Comparison of ENCODE assay signal across 28 mouse cellular contexts in genomic region chr13:35784281-35784680, GRCm38 (mm10).
"Had no signal": no experiment of that assay in that cellular context is flagged by ENCODE, and none has a peak within 500 bp of the region (broad histone marks: within the 10 kb centered on the region; RNA-seq: fewer than 3 reads in every experiment).

No protein-coding gene starts in this region.

- H3K4me3 ChIP-seq: limb, embryonic 10.5 days; limb, embryonic 12.5 days; limb, embryonic 13.5 days; limb, embryonic 15.5 days; liver, embryonic 12.5 days; liver, embryonic 13.5 days; liver, embryonic 15.5 days; lung, embryonic 15.5 days; megakaryocyte, embryonic 14.5 days; midbrain, embryonic 10.5 days; midbrain, embryonic 12.5 days; midbrain, embryonic 13.5 days; midbrain, embryonic 15.5 days; myocyte; neural tube, embryonic 12.5 days; neural tube, embryonic 13.5 days had no signal

- H3K4me1 ChIP-seq: midbrain, embryonic 10.5 days; midbrain, embryonic 15.5 days; neural tube, embryonic 12.5 days had no signal

- ATAC-seq: liver, embryonic 12.5 days; midbrain, embryonic 13.5 days; midbrain, embryonic 15.5 days; midbrain, embryonic 16.5 days had no signal

- H3K9ac ChIP-seq: limb, embryonic 12.5 days; limb, embryonic 13.5 days; limb, embryonic 15.5 days; liver, embryonic 12.5 days; liver, embryonic 13.5 days; liver, embryonic 14.5 days; liver, embryonic 15.5 days; lung, embryonic 14.5 days; lung, embryonic 15.5 days; midbrain, embryonic 12.5 days; midbrain, embryonic 13.5 days; midbrain, embryonic 15.5 days; neural tube, embryonic 12.5 days; neural tube, embryonic 13.5 days had no signal

- H3K27ac ChIP-seq: limb, embryonic 10.5 days; limb, embryonic 12.5 days; limb, embryonic 13.5 days; limb, embryonic 15.5 days; liver, embryonic 13.5 days; liver, embryonic 14.5 days; lung, embryonic 15.5 days; macrophage; midbrain, embryonic 10.5 days; midbrain, embryonic 12.5 days; midbrain, embryonic 13.5 days; midbrain, embryonic 15.5 days; neural tube, embryonic 12.5 days; neural tube, embryonic 13.5 days had no signal

- H3K4me2 ChIP-seq: limb, embryonic 12.5 days; limb, embryonic 13.5 days; limb, embryonic 15.5 days; liver, embryonic 11.5 days; liver, embryonic 12.5 days; liver, embryonic 13.5 days; liver, embryonic 15.5 days; lung, embryonic 14.5 days; lung, embryonic 15.5 days; midbrain, embryonic 11.5 days; midbrain, embryonic 12.5 days; midbrain, embryonic 13.5 days; midbrain, embryonic 15.5 days; neural tube, embryonic 12.5 days; neural tube, embryonic 13.5 days had no signal

- H3K9me3 ChIP-seq: limb, embryonic 10.5 days; limb, embryonic 12.5 days; limb, embryonic 13.5 days; limb, embryonic 15.5 days; liver, embryonic 12.5 days; liver, embryonic 13.5 days; liver, embryonic 15.5 days; lung, embryonic 15.5 days; megakaryocyte, embryonic 14.5 days; midbrain, embryonic 10.5 days; midbrain, embryonic 12.5 days; midbrain, embryonic 13.5 days; midbrain, embryonic 15.5 days; neural tube, embryonic 12.5 days; neural tube, embryonic 13.5 days had no signal

- H3K36me3 ChIP-seq: limb, embryonic 10.5 days; limb, embryonic 12.5 days; limb, embryonic 13.5 days; limb, embryonic 15.5 days; liver, embryonic 12.5 days; liver, embryonic 13.5 days; liver, embryonic 15.5 days; lung, embryonic 15.5 days; midbrain, embryonic 10.5 days; midbrain, embryonic 12.5 days; midbrain, embryonic 13.5 days; midbrain, embryonic 15.5 days; neural tube, embryonic 12.5 days; neural tube, embryonic 13.5 days had no signal

- H3K27me3 ChIP-seq: limb, embryonic 12.5 days; limb, embryonic 13.5 days; limb, embryonic 15.5 days; liver, embryonic 12.5 days; liver, embryonic 13.5 days; liver, embryonic 15.5 days; lung, embryonic 15.5 days; megakaryocyte, embryonic 14.5 days; midbrain, embryonic 12.5 days; midbrain, embryonic 13.5 days; midbrain, embryonic 15.5 days; neural tube, embryonic 12.5 days; neural tube, embryonic 13.5 days had no signal

- DNase-seq: left cerebral cortex, postnatal 4 days; liver; liver, embryonic 13.5 days; lung, adult 2 months; lung, embryonic 14.5 days; lung, postnatal 10 days; lung, postnatal 14 days; midbrain, embryonic 14.5 days had no signal
